Mouse (Mus musculus) limb, embryonic 15.5 days (tissue): ENCODE results near the gene AC124502.3. TPM values are rescaled to one million over a fixed set of nuclear protein-coding genes. Genes with fewer than 3 reads are reported as not detected.

Experiments used
- ATAC-seq: fragments of 200-750 bp; cut with Nextera tagmentation; 2 replicates; pipeline ENCODE4 v1.8.0; 2017; ENCODE audit warnings: low read depth, moderate TSS enrichment; ENCODE audit not compliant: insufficient number of reproducible peaks, low FRiP score, low TSS enrichment
- H3K27ac ChIP-seq: fragments of 300-500 bp; sonication (generic); 2 replicates; pipeline ENCODE4 v1.5.1; 2015; ENCODE audit warnings: moderate library complexity, mild to moderate bottlenecking, inconsistent platforms
- H3K27me3 ChIP-seq: fragments of 300-500 bp; sonication (generic); 2 replicates; pipeline ENCODE4 v1.6.1; 2015; ENCODE audit warnings: inconsistent platforms
- H3K36me3 ChIP-seq: fragments of 300-500 bp; sonication (generic); 2 replicates; pipeline ENCODE4 v1.6.1; 2015; ENCODE audit warnings: inconsistent platforms
- H3K4me1 ChIP-seq: fragments of 300-500 bp; sonication (generic); 2 replicates; pipeline ENCODE4 v1.6.1; 2015; ENCODE audit warnings: inconsistent platforms
- H3K4me2 ChIP-seq: fragments of 300-500 bp; sonication (generic); 2 replicates; pipeline ENCODE4 v1.6.1; 2015; ENCODE audit warnings: mild to moderate bottlenecking, inconsistent platforms
- H3K4me3 ChIP-seq: fragments of 300-500 bp; sonication (generic); 2 replicates; pipeline ENCODE4 v1.5.1; 2015; ENCODE audit warnings: mild to moderate bottlenecking, inconsistent platforms
- H3K9ac ChIP-seq: fragments of 300-500 bp; sonication (generic); 2 replicates; pipeline ENCODE4 v1.6.1; 2015; ENCODE audit warnings: inconsistent platforms
- H3K9me3 ChIP-seq: fragments of 300-500 bp; sonication (generic); 2 replicates; pipeline ENCODE4 v1.6.1; 2016; ENCODE audit warnings: inconsistent platforms
- WGBS: fragments of 180-500 bp; shearing (Covaris S2); methylation state at CpG from one replicate; pipeline ENCODE4 v1.1.7; 2015; 5-methylcytosine and 5-hydroxymethylcytosine counted together
- polyA plus RNA-seq: library from polyadenylated mRNA; unstranded; fragments of >200 nt; fragmentation: Nextera tagmentation; extraction: Ambion mirVana; gene quantifications from 2 replicates; pipeline ENCODE4 v1.2.1, GENCODE M21; 2015

AC124502.3 gene
- polyA plus RNA-seq, 1 experiment from 2014 or later: 2.5 TPM

DNA sequence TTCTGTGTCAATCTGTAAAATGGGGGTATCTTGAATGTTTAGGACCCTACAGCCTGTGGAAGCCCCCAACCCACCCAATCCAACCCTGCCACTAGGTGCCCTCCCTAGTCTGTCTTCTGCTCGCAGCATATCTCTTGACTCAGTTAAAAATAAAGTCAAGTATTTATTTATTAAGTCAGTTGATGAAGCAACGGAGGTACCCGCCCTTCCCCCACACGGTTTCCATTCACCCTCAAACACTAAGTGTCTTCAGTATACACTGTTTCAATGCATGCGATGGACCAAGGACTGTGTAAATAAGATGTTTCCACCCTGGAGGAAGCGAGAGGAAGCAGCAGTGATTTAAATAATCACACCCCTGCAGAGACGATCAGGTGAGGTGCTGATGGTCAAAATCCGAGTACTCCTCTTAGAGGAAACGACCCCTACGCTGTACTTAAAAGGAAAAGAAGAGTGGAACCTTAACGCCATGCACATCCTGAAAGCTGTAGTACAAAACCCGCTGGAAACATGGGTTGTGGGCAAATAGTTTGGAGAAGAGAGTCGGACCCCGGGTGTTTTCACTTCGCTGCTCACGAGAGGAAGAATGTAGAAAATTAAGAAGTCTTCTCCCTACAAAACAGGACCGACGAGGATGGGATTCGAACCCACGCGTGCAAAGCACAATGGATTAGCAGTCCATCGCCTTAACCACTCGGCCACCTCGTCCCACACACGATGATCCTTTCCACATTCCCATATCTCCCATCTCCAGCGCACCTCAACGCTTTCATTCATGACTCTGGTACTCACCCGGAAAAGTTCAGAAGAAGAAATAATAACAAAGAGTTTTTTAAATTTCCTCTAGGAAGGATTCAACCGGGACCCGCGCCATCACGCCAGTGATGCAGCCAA lies 766 bp upstream of the AC124502.3 start:
- 4% methylated on average over 32 of the region's 32 CpGs for WGBS
- ATAC-seq: 0 out of 2 replicates have a peak, but pooled peaks have one; percentile 26

DNA sequence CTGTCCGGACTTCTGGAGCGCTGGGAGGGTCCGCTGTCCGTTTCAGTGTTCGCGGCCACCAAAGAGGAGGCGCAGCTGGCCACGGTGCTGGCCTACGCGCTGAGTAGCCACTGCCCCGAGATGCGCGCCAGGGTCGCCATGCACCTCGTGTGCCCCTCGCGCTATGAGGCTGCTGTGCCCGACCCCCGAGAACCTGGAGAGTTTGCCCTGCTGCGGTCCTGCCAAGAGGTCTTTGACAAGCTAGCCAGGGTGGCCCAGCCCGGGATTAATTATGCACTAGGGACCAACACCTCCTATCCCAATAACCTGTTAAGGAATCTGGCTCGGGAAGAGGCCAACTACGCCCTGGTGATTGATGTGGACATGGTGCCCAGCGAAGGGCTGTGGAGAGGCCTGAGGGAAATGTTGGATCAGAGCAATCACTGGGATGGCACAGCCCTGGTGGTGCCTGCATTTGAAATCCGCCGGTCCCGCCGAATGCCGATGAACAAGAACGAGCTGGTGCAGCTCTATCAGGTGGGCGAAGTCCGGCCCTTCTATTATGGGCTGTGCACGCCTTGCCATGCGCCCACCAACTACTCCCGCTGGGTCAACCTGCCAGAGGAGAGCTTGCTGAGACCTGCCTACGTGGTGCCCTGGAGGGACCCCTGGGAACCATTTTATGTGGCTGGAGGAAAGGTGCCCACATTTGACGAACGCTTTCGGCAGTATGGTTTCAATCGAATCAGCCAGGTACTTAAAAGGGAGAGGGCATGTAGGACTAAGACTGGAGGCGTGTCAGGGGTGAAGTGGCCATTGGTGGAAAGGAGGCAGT lies 817 bp downstream of the AC124502.3 start:
- Histone ChIP-seq H3K9me3 (no peaks in the 10 kb centered on the region), H3K36me3 (0 out of 2 replicates have a peak, but pooled peaks cover 8% of the 10 kb centered on the region), H3K27me3 (no peaks in the 10 kb centered on the region), H3K4me3 (peak overlapping the region; percentile 87), H3K27ac (peak overlapping the region; percentile 76; the same call in 1 of the 2 replicates), H3K9ac (peak overlapping the region; percentile 89), H3K4me1 (peaks cover 35% of the 10 kb centered on the region), H3K4me2 (peak overlapping the region; percentile 95)
- WGBS: 7% methylated on average over 41 of the region's 41 CpGs
- no peak for ATAC-seq

More for the DNA sequence above, 766 bp upstream of the AC124502.3 start:
- Histone ChIP-seq H3K36me3 (0 out of 2 replicates have a peak, but pooled peaks cover 5% of the 10 kb centered on the region), H3K27ac (peak overlapping the region; percentile 76), H3K27me3 (no peaks in the 10 kb centered on the region), H3K4me1 (peaks cover 35% of the 10 kb centered on the region), H3K4me3 (peak overlapping the region; percentile 87), H3K9ac (peak overlapping the region; percentile 89), H3K9me3 (no peaks in the 10 kb centered on the region), H3K4me2 (peak overlapping the region; percentile 95)

DNA sequence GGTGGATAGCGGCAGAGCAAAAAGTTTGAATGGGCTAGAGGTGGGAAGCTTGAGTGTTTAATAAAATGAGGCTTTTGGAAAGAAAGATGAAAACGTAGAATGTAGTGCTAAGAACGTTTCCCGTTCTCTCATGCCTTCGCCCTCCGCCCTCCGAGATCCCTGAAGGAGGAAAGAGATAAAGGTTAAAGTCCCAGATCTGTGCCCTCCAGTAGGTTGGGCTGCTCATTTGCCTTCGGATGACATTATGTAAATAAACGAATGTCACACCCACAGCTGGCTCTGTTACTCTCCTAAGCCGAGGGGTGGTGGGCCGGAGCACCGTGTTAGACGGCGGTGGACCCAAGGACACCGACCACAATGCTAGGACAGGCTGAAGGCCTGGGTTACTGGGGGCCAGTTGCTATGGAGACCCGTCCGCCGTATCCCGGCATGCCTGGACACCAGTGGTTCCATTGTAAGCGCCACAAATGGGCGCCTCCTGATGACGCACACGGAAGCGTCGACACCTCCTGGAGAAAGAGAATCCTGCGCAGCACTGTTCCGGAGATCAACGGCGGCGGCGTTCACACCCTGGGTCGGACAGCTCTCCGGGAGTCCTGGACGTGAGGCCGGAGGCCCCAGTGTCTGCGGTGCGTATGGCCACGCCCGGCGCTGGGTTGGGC lies 2.3 kb downstream of the AC124502.3 start, which contains the start of gene Brms1:
Brms1 (plus strand) TSS at position 493 of the 662 bp plus-strand sequence.
- peak within 1 kb of the TSS; percentile 61 for H3K9ac ChIP-seq
- peak; percentile 75 for ATAC-seq
- no peaks in the 10 kb centered on the region for H3K27me3 ChIP-seq
- no peaks in the 10 kb centered on the region for H3K9me3 ChIP-seq
- peak within 1 kb of the TSS; percentile 87 for H3K4me3 ChIP-seq
- peaks cover 35% of the 10 kb centered on the region for H3K4me1 ChIP-seq
- peak within 1 kb of the TSS; percentile 63 for H3K27ac ChIP-seq
- H3K4me2 ChIP-seq: peak within 1 kb of the TSS; percentile 95
- 7% methylated on average over 40 of the region's 40 CpGs for WGBS
- peaks cover 14% of the 10 kb centered on the region for H3K36me3 ChIP-seq

DNA sequence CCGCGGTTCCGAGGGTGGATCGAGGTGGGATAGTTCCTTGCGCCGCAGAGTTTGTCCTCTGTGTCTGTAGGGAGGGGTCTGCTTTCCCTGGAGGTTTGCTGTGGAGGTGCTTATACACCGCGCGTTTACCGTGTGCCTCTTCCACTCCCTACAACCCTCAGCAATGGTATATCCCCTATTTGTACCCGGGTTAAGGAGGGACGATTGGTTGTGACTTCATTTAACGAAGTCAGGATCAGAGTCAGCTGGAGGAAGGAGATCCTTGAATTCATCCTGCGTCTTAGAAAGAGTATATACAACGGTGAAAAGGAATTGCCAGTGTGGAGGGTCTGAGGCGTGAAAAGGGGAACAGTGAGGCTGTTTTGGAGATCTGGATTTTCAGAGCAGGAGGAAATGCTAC lies 2.9 kb downstream of the AC124502.3 start:
- 3% methylated on average over 16 of the region's 16 CpGs for WGBS
- ATAC-seq: no peak
- H3K4me3 ChIP-seq: peak overlapping the region; percentile 87

DNA sequence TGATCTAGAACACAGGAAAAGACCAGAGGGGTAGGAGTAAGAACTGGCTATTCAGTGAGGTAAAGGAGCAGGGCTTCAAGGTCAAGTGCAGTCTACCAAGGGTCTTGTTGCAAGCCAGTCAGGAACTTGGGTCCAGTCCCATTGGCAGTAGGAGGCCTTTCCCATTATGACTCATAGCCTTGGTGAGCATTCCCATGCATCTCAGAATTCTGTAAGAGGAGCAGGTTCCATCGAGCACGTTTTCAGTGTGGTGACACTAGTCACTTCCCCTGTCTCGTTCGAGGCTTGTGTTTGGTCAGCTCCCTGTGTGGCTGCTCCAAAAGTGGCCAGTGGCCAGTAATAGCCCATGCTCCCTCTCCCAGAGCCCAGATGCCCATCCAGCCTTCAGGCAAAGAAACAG lies 6.8 kb downstream of the AC124502.3 start:
- WGBS: 80% methylated on average over 4 of the region's 4 CpGs
- no peak for ATAC-seq

More for the DNA sequence above, 2.9 kb downstream of the AC124502.3 start:
- Histone ChIP-seq H3K9ac (peak overlapping the region; percentile 61), H3K4me2 (peak overlapping the region; percentile 95), H3K4me1 (peaks cover 35% of the 10 kb centered on the region), H3K27ac (peak overlapping the region; percentile 63), H3K9me3 (no peaks in the 10 kb centered on the region), H3K36me3 (peaks cover 20% of the 10 kb centered on the region), H3K27me3 (no peaks in the 10 kb centered on the region)

DNA sequence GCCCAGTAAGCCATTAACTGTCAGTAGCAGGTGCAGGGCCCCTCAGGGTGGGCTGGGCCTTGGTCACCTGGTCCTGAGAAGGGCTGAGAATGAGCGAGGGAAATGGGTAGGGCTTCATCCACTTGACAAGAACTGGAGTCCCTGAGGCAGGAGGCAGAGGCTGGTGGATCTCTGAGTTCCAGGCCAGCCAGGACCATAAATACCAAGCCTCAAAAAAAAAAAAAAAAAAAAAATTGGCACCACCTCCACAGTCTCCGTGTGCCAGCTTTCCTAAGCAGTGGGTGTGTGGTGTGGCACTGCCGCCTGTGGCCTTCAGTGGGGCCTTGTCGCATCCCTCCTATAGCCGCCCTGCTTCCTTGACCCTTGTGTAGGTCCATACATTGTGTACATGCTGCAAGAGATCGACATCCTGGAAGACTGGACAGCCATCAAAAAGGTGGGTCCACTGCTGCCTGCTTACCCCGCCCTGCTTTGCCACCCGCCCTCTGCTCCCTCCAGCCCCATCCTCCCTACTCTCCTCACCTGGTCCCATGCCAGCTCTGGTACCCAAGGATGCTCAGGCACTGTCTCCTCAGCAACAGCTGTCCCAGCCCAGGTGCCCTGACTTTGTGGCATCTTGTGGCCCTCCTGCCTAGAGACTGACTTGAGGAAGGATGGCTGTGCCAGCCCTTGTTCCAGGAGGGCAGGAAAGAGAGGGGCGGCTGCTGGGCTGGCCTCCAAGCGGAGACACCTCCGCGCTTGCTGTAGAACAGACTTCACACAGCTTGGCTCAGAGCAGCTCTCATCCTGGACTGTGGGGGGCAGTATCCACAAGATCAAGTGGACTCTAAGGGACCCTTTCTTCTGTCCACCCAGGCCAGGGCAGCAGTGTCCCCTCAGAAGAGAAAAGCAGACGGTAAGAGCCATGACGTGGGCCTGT lies 9.7 kb downstream of the AC124502.3 start:
- H3K9ac ChIP-seq: no peak overlapping the region
- no peak overlapping the region for H3K4me3 ChIP-seq
- H3K27ac ChIP-seq: no peak overlapping the region
- peaks cover 48% of the 10 kb centered on the region for H3K36me3 ChIP-seq
- no peak for ATAC-seq
- 85% methylated on average over 14 of the region's 14 CpGs for WGBS
- peaks cover 36% of the 10 kb centered on the region for H3K27me3 ChIP-seq
- peaks cover 32% of the 10 kb centered on the region for H3K4me1 ChIP-seq
- no peaks in the 10 kb centered on the region for H3K9me3 ChIP-seq
- no peak overlapping the region for H3K4me2 ChIP-seq

More for the DNA sequence above, 6.8 kb downstream of the AC124502.3 start:
- Histone ChIP-seq H3K4me2 (no peak overlapping the region), H3K27me3 (peaks cover 7% of the 10 kb centered on the region), H3K27ac (no peak overlapping the region), H3K4me1 (peaks cover 25% of the 10 kb centered on the region), H3K36me3 (peaks cover 55% of the 10 kb centered on the region), H3K9ac (no peak overlapping the region), H3K4me3 (no peak overlapping the region), H3K9me3 (no peaks in the 10 kb centered on the region)

DNA sequence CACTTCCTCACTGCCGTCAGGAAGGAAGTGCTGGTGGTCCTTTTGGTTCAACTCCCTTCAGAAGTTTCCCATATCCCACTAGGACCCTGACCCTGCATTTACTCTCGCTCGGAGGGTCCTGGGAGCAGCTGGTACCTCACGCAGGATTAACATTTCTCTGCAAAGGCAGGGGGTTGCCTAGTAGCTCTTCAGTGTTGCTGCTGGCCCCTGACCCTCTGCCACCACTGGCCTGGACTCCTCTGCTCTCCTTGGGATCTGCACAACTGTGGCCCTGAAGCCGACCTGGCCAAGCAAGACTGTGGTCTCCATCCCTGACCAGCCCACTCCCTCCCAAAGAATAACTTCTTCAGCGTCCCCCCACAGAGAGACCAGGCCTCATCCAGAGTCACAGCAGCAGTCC lies 10.6 kb downstream of the AC124502.3 start:
- WGBS: 78% methylated on average over 6 of the region's 6 CpGs
- Histone ChIP-seq H3K9ac (no peak overlapping the region), H3K36me3 (peaks cover 48% of the 10 kb centered on the region), H3K4me2 (no peak overlapping the region), H3K4me1 (peaks cover 35% of the 10 kb centered on the region), H3K27ac (no peak overlapping the region), H3K27me3 (peaks cover 44% of the 10 kb centered on the region), H3K9me3 (no peaks in the 10 kb centered on the region), H3K4me3 (no peak overlapping the region)
- no peak for ATAC-seq

DNA sequence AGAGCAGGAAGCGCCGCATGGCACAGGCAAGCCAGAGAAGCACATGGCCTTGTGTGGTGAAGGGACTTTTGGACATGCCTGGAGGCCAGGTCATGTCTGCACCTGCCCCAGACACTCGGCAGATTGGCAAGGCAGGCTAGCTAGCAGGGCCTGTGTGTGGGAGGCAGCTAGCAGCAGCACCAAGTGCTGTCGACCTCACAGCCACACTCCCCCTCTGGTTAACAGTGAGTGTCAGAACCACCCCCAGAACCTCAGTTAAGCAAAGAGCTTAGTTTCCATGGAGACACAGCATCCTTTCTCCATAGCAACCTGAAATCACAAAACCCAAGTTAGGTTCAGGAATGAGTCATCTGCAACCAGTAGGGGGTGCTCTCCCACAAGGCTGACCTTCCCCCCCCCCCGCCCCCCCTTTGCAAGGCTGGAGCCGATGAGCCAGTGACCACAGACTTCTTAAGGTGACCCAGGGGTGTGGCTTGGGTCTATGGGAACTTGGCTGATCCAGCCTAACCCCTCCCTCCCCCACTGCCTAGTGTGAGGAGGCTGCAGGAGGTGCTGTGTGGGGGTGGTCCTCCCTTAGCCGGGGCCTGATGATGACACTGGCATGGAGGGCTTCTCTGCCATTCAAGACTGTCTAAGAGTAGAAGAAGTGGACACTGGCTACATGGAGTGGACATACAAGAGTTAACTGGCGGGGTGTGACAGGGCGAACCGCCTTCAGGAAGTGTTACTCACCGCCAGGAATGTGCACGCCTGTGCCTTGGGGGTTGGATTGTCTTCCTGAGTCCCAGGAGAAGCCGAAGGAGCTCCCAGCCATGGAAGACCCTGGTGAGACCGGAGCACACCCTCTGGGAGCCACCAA lies 11.6 kb downstream of the AC124502.3 start, which contains the start of gene Rin1:
Rin1 (plus strand) TSS at position 435 of the 859 bp plus-strand sequence.
- H3K27me3 ChIP-seq: peaks cover 44% of the 10 kb centered on the region
- no peaks in the 10 kb centered on the region for H3K9me3 ChIP-seq
- H3K4me3 ChIP-seq: peak within 1 kb of the TSS; percentile 27
- H3K4me2 ChIP-seq: peak within 1 kb of the TSS; percentile 32
- H3K27ac ChIP-seq: peak within 1 kb of the TSS; percentile 27; the same call in 1 of the 2 replicates
- no peak for ATAC-seq
- H3K9ac ChIP-seq: 0 out of 2 replicates have a peak within 1 kb of the TSS, but pooled peaks have one; percentile 20
- peaks cover 35% of the 10 kb centered on the region for H3K4me1 ChIP-seq
- 14% methylated on average over 13 of the region's 14 CpGs for WGBS
- peaks cover 48% of the 10 kb centered on the region for H3K36me3 ChIP-seq

DNA sequence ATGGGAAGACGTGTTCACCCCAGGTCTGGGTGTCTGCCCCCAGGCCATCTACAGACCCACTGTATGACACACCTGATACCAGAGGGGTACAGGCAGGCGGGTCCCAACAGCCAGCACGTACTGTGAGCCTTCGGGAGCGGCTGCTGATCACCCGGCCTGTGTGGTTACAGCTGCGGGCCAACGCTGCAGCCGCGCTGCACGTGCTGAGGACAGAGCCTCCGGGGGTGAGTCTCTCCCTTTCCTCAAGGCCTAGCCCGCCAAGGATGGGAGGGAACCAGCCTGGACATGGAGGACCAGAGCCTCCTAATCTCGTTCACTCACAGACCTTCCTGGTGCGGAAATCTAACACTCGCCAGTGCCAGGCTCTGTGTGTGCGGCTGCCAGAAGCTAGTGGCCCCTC lies 12.3 kb downstream of the AC124502.3 start:
- H3K27ac ChIP-seq: 0 out of 2 replicates have a peak overlapping the region, but pooled peaks have one; percentile 27
- peak overlapping the region; percentile 27 for H3K4me3 ChIP-seq
- H3K4me1 ChIP-seq: peaks cover 35% of the 10 kb centered on the region
- 9% methylated on average over 17 of the region's 17 CpGs for WGBS
- H3K27me3 ChIP-seq: peaks cover 44% of the 10 kb centered on the region
- no peak for ATAC-seq
- H3K36me3 ChIP-seq: peaks cover 41% of the 10 kb centered on the region
- peak overlapping the region; percentile 32 for H3K4me2 ChIP-seq
- H3K9ac ChIP-seq: 0 out of 2 replicates have a peak overlapping the region, but pooled peaks have one; percentile 20
- no peaks in the 10 kb centered on the region for H3K9me3 ChIP-seq

DNA sequence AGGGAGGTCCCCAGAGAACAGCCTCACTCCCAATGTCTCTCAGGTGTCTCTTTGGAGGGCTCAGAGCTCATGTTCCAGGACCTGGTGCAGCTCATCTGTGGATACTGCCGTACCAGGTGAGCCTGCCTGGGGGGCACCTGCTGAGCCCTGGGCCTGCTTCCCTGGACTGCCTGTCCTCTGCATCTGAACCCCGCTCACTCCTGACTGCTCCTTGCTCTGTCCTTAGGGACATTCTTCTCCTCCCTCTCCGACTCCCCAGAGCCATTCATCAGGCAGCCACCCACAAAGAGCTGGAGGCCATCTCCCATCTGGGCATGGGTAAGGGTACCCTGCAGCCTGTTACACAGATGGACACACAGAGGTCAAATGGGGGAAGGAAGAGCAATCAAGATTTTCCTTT lies 12.8 kb downstream of the AC124502.3 start:
- H3K9ac ChIP-seq: 0 out of 2 replicates have a peak overlapping the region, but pooled peaks have one; percentile 20
- H3K4me1 ChIP-seq: peaks cover 40% of the 10 kb centered on the region
- H3K36me3 ChIP-seq: peaks cover 36% of the 10 kb centered on the region
- peaks cover 44% of the 10 kb centered on the region for H3K27me3 ChIP-seq
- H3K4me3 ChIP-seq: peak overlapping the region; percentile 27; the same call in 1 of the 2 replicates
- no peak for ATAC-seq
- no peaks in the 10 kb centered on the region for H3K9me3 ChIP-seq
- peak overlapping the region; percentile 32 for H3K4me2 ChIP-seq
- H3K27ac ChIP-seq: no peak overlapping the region
- WGBS: 37% methylated on average over 3 of the region's 3 CpGs
